Mouse (Mus musculus): ENCODE data around the gene Catip. TPM values are rescaled to one million over a fixed set of nuclear protein-coding genes. Genes with fewer than 3 reads are reported as not detected.
A peak's percentile ranks its signal among the peaks of the same experiment; 100 is the strongest.

Gene Catip
- total and polyA plus RNA-seq, 3 experiments, result 0.27 TPM; not detected in 2

DNA sequence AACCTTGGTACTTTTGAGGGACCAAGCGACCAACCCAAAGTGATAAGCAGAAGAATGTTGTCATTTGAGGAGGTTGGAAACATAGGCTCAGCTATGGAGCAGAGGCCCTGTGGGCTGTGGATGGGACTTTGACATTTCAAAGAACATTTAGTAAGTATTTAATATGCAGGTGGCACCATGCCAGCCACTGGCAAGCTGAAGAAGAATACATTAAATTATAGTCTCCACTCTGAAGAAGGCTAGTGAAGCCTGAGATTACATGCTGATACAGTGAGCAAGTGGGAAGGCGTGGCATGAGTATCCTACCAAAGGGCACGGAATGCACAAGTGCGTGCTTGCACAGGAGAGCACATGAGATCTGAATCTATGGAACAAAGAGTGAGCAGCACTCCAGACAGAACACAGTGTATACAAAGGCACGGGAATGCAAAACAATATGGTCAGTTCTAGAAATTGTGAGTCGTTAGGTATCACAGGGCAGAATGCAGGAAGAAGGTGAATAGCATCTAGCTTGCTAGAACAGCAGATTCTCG, 31.9 kb upstream of the Catip start:
- H3K27me3 ChIP-seq (ENCODE audit: insufficient read depth, low read length), result peaks cover 27% of the 10 kb centered on the region
- no peaks in the 10 kb centered on the region for H3K36me3 ChIP-seq (replicated peaks)
- peaks cover 34% of the 10 kb centered on the region for H3K4me1 ChIP-seq (ENCODE audit: insufficient read depth, low read depth, low read length)
- H3K4me3 ChIP-seq (ENCODE audit: low read depth, low read length), result no peak overlapping the region
- DNase-seq (ENCODE audit: low spot score), result no peak
- TF ChIP-seq GATA2 (IDR thresholded peaks at IDR 0.05; ENCODE audit: borderline replicate concordance, low read depth, low read length), result no peak
- TF ChIP-seq CTCF (IDR thresholded peaks at IDR 0.05; ENCODE audit: low read depth, low read length), result no peak
- TF ChIP-seq TAL1 (conservative IDR thresholded peaks at IDR 0.05; ENCODE audit: low read depth, low read length), result no peak
- TF ChIP-seq GATA1 (IDR thresholded peaks at IDR 0.05; ENCODE audit: borderline replicate concordance, low read length), result no peak
- no peak for TF ChIP-seq POLR2AphosphoS5 (IDR thresholded peaks at IDR 0.05; ENCODE audit: insufficient replicate concordance, low read depth, low read length)
- no peaks in the 10 kb centered on the region for H3K9me3 ChIP-seq (replicated peaks)
- ATAC-seq (ENCODE audit: extremely low read depth, insufficient number of reproducible peaks, low FRiP score, poor library complexity, severe bottlenecking), result no peak

DNA sequence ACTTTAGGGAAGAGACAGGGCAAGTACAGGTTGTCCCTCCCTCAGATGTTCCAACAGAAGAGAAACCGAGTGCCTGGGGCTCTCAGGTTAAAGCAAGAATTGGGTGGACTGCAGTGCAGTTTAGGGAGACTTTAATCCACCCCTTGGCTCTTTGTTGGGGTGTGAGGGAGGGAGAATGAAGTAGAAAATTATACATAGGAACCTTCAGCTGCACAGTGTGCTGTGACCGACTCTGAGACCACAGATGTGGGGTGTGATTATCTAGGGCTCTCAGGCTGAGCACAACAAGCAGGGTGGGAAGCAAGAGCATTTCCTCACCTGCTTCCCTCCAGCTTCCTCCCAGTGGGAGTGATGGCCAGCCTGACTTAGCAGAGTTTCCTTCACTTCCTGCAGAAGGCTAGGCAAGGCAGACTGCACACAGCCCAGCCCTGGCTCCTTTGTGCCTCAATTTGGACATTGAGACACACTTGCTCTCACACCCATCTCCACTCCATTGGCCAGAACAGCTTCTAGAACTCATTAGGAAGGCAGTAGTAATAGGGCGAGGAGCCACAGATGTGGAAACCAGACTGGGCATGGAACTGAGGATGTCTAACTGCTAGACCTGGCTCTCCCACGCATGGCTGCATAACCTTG, 30.7 kb upstream of the Catip start:
- Histone ChIP-seq H3K36me3 (replicated peaks) (no peaks in the 10 kb centered on the region), H3K9me3 (replicated peaks) (no peaks in the 10 kb centered on the region), H3K27me3 (ENCODE audit: insufficient read depth, low read length) (peaks cover 33% of the 10 kb centered on the region), H3K4me1 (ENCODE audit: insufficient read depth, low read depth, low read length) (peaks cover 36% of the 10 kb centered on the region), H3K4me3 (ENCODE audit: low read depth, low read length) (no peak overlapping the region; the same call in 1 of the 2 replicates)
- no peak for ATAC-seq (ENCODE audit: extremely low read depth, insufficient number of reproducible peaks, low FRiP score, poor library complexity, severe bottlenecking)
- DNase-seq (ENCODE audit: low spot score), result peak; percentile 35
- 0 out of 2 replicates have a peak, but pooled peaks have one; percentile 30 for TF ChIP-seq TAL1 (conservative IDR thresholded peaks at IDR 0.05; ENCODE audit: low read depth, low read length)
- no peak for TF ChIP-seq GATA2 (IDR thresholded peaks at IDR 0.05; ENCODE audit: borderline replicate concordance, low read depth, low read length)

- peak; percentile 95 for ATAC-seq (ENCODE audit: extremely low read depth, insufficient number of reproducible peaks, low FRiP score, poor library complexity, severe bottlenecking)
- TF ChIP-seq GATA1 (IDR thresholded peaks at IDR 0.05; ENCODE audit: borderline replicate concordance, low read length), result no peak
- TF ChIP-seq TAL1 (conservative IDR thresholded peaks at IDR 0.05; ENCODE audit: low read depth, low read length), result no peak
- TF ChIP-seq POLR2AphosphoS5 (IDR thresholded peaks at IDR 0.05; ENCODE audit: insufficient replicate concordance, low read depth, low read length), result no peak
- peaks cover 36% of the 10 kb centered on the region for H3K27me3 ChIP-seq (ENCODE audit: insufficient read depth, low read length)
Measured at GRCm38 (mm10) chr1:74332241-74332763, 29.6 kb upstream of the Catip start.

DNA sequence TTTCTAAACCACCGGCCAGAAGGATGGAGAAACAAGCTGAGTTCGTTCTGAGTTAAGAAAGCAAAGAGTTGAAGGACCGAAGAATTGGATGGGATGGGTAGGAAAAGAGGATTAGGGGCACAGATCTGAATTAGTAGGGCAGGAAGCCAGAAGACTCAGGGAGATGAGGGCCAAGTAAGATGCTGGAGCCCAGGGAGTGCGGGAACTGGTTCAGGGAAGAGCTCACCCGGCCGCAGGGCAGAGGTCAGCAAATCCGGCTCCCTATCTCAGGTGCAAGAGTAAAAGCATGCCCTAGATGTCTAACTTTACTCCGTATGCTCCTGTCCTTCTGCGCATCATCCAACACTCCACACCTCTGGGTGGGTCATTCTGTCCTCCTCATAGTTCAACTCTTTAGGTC, 29.0 kb upstream of the Catip start:
- Histone ChIP-seq H3K4me3 (ENCODE audit: low read depth, low read length) (peak overlapping the region; percentile 69; the same call in 1 of the 2 replicates), H3K36me3 (replicated peaks) (no peaks in the 10 kb centered on the region), H3K27me3 (ENCODE audit: insufficient read depth, low read length) (peaks cover 38% of the 10 kb centered on the region), H3K9me3 (replicated peaks) (no peaks in the 10 kb centered on the region), H3K4me1 (ENCODE audit: insufficient read depth, low read depth, low read length) (peaks cover 36% of the 10 kb centered on the region)
- DNase-seq (ENCODE audit: low spot score) (no peak), ATAC-seq (ENCODE audit: extremely low read depth, insufficient number of reproducible peaks, low FRiP score, poor library complexity, severe bottlenecking) (no peak)
- no peak for TF ChIP-seq TAL1 (conservative IDR thresholded peaks at IDR 0.05; ENCODE audit: low read depth, low read length)
- TF ChIP-seq GATA1 (IDR thresholded peaks at IDR 0.05; ENCODE audit: borderline replicate concordance, low read length), result no peak
- no peak for TF ChIP-seq POLR2AphosphoS5 (IDR thresholded peaks at IDR 0.05; ENCODE audit: insufficient replicate concordance, low read depth, low read length)
- TF ChIP-seq CTCF (IDR thresholded peaks at IDR 0.05; ENCODE audit: low read depth, low read length), result no peak
- TF ChIP-seq GATA2 (IDR thresholded peaks at IDR 0.05; ENCODE audit: borderline replicate concordance, low read depth, low read length), result no peak

More at GRCm38 (mm10) chr1:74332241-74332763, 29.6 kb upstream of the Catip start:
- H3K9me3 ChIP-seq (replicated peaks), result no peaks in the 10 kb centered on the region
- H3K4me3 ChIP-seq (ENCODE audit: low read depth, low read length), result peak overlapping the region; percentile 69
- H3K36me3 ChIP-seq (replicated peaks), result no peaks in the 10 kb centered on the region
- peaks cover 36% of the 10 kb centered on the region for H3K4me1 ChIP-seq (ENCODE audit: insufficient read depth, low read depth, low read length)
- DNase-seq (ENCODE audit: low spot score), result peak; percentile 100

DNA sequence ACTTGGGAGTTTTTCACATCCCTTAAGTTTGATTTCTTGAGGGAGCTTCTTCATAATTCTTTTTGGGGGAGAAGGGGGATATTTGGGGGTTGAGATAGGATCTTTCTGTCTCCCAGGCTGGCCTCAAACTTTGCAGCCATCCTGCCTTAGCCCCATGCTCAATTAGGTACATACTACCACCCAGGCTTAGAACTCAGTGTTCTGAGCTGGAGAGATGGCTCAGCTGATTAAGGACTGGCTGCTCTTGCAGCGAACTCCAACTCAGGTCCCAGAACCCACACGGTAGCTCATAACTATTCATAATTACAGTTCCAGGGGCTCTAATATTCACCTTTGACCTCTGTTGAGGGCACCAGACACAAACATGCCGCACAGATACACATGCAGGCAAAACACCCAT, 27.3 kb upstream of the Catip start:
- H3K27me3 ChIP-seq (ENCODE audit: insufficient read depth, low read length), result peaks cover 49% of the 10 kb centered on the region
- no peaks in the 10 kb centered on the region for H3K36me3 ChIP-seq (replicated peaks)
- TF ChIP-seq CTCF (IDR thresholded peaks at IDR 0.05; ENCODE audit: low read depth, low read length) (no peak), GATA2 (IDR thresholded peaks at IDR 0.05; ENCODE audit: borderline replicate concordance, low read depth, low read length) (no peak), TAL1 (conservative IDR thresholded peaks at IDR 0.05; ENCODE audit: low read depth, low read length) (no peak), GATA1 (IDR thresholded peaks at IDR 0.05; ENCODE audit: borderline replicate concordance, low read length) (no peak)
- H3K4me3 ChIP-seq (ENCODE audit: low read depth, low read length), result no peak overlapping the region
- peaks cover 41% of the 10 kb centered on the region for H3K4me1 ChIP-seq (ENCODE audit: insufficient read depth, low read depth, low read length)
- DNase-seq (ENCODE audit: low spot score) (no peak), ATAC-seq (ENCODE audit: extremely low read depth, insufficient number of reproducible peaks, low FRiP score, poor library complexity, severe bottlenecking) (no peak)
- no peaks in the 10 kb centered on the region for H3K9me3 ChIP-seq (replicated peaks)

DNA sequence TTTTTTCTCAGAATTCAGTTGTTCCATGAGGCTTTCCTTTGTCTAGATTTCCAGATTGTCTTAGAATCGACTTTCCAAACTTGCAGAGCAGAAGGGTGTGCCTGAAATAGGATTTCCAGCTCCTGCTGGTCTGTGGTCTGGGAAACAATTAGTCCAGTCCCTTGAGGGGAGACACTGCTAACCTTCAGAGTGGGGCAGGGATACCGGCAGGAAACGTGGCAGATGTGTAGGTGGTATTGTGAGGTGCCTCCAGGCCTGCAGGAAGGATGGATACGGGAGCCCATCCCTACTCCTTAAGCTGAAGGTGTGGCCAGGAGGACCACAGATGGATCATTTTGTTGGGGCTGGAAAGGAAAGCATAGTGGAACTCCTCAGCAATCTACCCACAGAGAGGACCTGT, 26.9 kb upstream of the Catip start:
- peaks cover 41% of the 10 kb centered on the region for H3K4me1 ChIP-seq (ENCODE audit: insufficient read depth, low read depth, low read length)
- DNase-seq (ENCODE audit: low spot score) (no peak), ATAC-seq (ENCODE audit: extremely low read depth, insufficient number of reproducible peaks, low FRiP score, poor library complexity, severe bottlenecking) (no peak)
- TF ChIP-seq POLR2AphosphoS5 (IDR thresholded peaks at IDR 0.05; ENCODE audit: insufficient replicate concordance, low read depth, low read length), result no peak
- TF ChIP-seq CTCF (IDR thresholded peaks at IDR 0.05; ENCODE audit: low read depth, low read length), result no peak
- TF ChIP-seq GATA1 (IDR thresholded peaks at IDR 0.05; ENCODE audit: borderline replicate concordance, low read length), result no peak
- no peak for TF ChIP-seq TAL1 (conservative IDR thresholded peaks at IDR 0.05; ENCODE audit: low read depth, low read length)
- no peak for TF ChIP-seq GATA2 (IDR thresholded peaks at IDR 0.05; ENCODE audit: borderline replicate concordance, low read depth, low read length)
- H3K4me3 ChIP-seq (ENCODE audit: low read depth, low read length), result no peak overlapping the region
- H3K36me3 ChIP-seq (replicated peaks), result no peaks in the 10 kb centered on the region
- H3K27me3 ChIP-seq (ENCODE audit: insufficient read depth, low read length), result peaks cover 53% of the 10 kb centered on the region
- H3K9me3 ChIP-seq (replicated peaks), result no peaks in the 10 kb centered on the region

All from G1E (cell line).